Mouse (Mus musculus) bone marrow macrophage, adult 2 months (primary cell): Measurements from ENCODE around the gene Hrh2.

Experiments used
- CTCF ChIP-seq: IDR thresholded peaks from 2 replicates; pipeline ENCODE4 v1.5.1; 2012; ENCODE audit warnings: low read depth, mild to moderate bottlenecking, low read length, moderate library complexity
- POLR2A ChIP-seq: IDR thresholded peaks from 2 replicates; pipeline ENCODE4 v1.6.1; 2012; ENCODE audit warnings: mild to moderate bottlenecking, low read depth, low read length, borderline replicate concordance

GRCm38 (mm10) chr13:54192021-54192481 is at the start of gene Hrh2:
- TF ChIP-seq CTCF (no peak), POLR2A (no peak)
